Mouse (Mus musculus) E14TG2a.4 (cell line): ENCODE measurements around the gene AL731706.1.

Experiments used
- CTCF ChIP-seq: conservative IDR thresholded peaks from 2 replicates; pipeline ENCODE4 v1.5.1; 2014; ENCODE audit warnings: low read length
- NANOG ChIP-seq: IDR thresholded peaks from 2 replicates; pipeline ENCODE4 v1.6.1; 2014; ENCODE audit warnings: borderline replicate concordance, low read length, mixed read lengths

DNA sequence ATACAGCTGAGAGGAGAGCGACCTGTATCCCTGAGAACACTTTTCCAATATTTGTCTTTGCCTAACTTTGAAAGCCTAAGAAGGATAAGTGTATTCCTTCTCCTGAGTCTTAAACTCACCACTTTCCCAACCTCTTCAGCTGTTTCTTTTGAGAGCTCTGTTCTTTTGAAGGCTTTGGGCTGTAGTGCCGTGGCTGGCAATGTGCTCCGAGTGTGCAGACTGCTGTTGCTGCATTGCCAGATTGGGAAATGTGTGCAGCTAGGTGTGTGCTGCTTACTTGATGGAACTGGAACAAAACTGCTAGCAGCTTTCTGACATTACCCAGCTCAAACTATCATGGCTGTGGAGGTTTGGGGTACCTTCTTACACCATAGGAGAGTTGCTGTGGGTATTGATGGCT lies 21.8 kb upstream of the AL731706.1 start:
- TF ChIP-seq NANOG (no peak), CTCF (no peak)
